ENCODE assay signal across 11 mouse cellular contexts in the genomic region with DNA sequence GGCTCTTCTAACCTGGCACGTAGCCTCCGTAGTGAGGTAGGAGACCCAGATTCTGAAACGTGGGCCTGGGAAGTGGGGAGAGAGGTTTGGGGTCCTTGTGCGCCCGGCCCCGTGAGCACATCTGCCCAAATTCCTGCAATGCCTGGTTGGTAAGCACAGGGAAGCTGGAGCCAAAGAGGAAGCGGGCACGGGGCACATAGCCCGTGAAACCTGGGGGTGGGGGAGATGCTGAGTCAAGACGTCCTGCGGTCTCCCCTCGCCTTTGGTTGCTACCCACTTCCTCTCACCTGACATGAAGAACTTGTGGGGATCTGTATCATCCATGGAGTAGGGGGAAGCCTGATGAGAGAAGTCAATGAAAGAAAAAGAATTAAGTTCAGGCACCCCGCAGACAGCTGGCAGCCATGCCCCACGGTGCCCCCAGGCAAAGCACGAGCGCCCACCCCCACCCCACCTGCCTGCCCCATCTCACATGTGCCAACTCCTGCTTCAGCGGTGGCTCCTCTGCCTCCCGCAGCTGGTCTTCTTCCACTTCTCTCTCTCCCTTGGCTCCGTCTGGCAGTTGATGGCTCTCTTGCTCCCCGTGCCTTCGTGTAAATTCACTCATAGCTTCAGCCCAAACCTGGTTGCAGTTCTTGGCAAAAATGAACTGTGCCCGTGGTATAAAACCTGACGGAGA. TPM values are rescaled to one million over a fixed set of nuclear protein-coding genes. Genes with fewer than 3 reads are reported as not detected.
DNase-seq lines count a peak whose midpoint lies in the region; ATAC-seq lines count a peak whose summit lies in the region.
"Had no signal": no experiment of that assay in that cellular context is flagged by ENCODE, and none has a peak within 500 bp of the region (broad histone marks: within the 10 kb centered on the region; RNA-seq: fewer than 3 reads in every experiment).

No protein-coding gene starts in this region.

- H3K27ac ChIP-seq in limb, embryonic 11.5 days (replicated peaks; ENCODE audit: low read depth, low read length): no peak overlapping the region
- H3K27ac ChIP-seq: stomach, embryonic 15.5 days had no signal

- no peaks in the 10 kb centered on the region; the same call in 1 of the 2 replicates for H3K36me3 ChIP-seq in limb, embryonic 11.5 days (ENCODE audit: control insufficient read depth, insufficient read depth, low read length)

- H3K4me3 ChIP-seq in limb, embryonic 11.5 days (ENCODE audit: low read depth, low read length): peak overlapping the region; percentile 10; the same call in 1 of the 2 replicates
- H3K4me3 ChIP-seq: stomach, embryonic 15.5 days had no signal

- H3K9me3 ChIP-seq in limb, embryonic 11.5 days (ENCODE audit: control insufficient read depth, low read length): no peaks in the 10 kb centered on the region
- H3K9me3 ChIP-seq: stomach, embryonic 15.5 days had no signal

- no peak overlapping the region for H3K9ac ChIP-seq in limb, embryonic 11.5 days (ENCODE audit: low read length)
- H3K9ac ChIP-seq: stomach, embryonic 15.5 days had no signal

- peak overlapping the region; percentile 15; the same call in 1 of the 2 replicates for H3K4me2 ChIP-seq in limb, embryonic 11.5 days (ENCODE audit: low read depth, severe bottlenecking)
- H3K4me2 ChIP-seq: stomach, embryonic 15.5 days had no signal

- peaks cover 4% of the 10 kb centered on the region for H3K4me1 ChIP-seq in limb, embryonic 11.5 days (ENCODE audit: control insufficient read depth, insufficient read depth, low read length)

- no peak for ATAC-seq in limb, embryonic 11.5 days (ENCODE audit: insufficient number of reproducible peaks, low FRiP score, low TSS enrichment, low read depth)

- peak; percentile 18 to 31 for DNase-seq in cerebellum, postnatal 14 days
- DNase-seq in cerebellum, adult 11 months: no peak
- DNase-seq in retina, postnatal 1 day: peak; percentile 19
- no peak for DNase-seq in retina, embryonic 14.5 days (ENCODE audit: low spot score)
- no peak for DNase-seq in limb, embryonic 11.5 days (ENCODE audit: low spot score)
- peak; percentile 82 to 89 for DNase-seq in thymus, postnatal 36 days
- DNase-seq in urinary bladder, postnatal 10 days (ENCODE audit: low spot score): no peak
- no peak for DNase-seq in gastrocnemius, postnatal 4 days (ENCODE audit: low spot score in 2 of 2)
- DNase-seq: liver had no signal

- H3K27me3 ChIP-seq in limb, embryonic 11.5 days (ENCODE audit: control insufficient read depth, insufficient read depth, low read length): peaks cover 51% of the 10 kb centered on the region

- 22% methylated on average over 23 of the region's 23 CpGs for WGBS in limb, embryonic 11.5 days

RNA-seq across cellular contexts. Expression of a gene that starts 1.3 kb away (rescaled TPM):
- 0.14 TPM in 1 of 2 replicates, not detected in the other for polyA plus RNA-seq in limb, embryonic 11.5 days (2014; fragmentation: Nextera tagmentation; extraction: Ambion mirVana)
- under 1 TPM in 1 of 2 experiments, not detected in 1; 0.47 TPM for total RNA-seq in gastrocnemius, postnatal 4 days (2021)

RNA-seq across cellular contexts. Expression of a gene that starts 14.1 kb away (rescaled TPM):
- polyA plus RNA-seq in limb, embryonic 11.5 days (2014; fragmentation: Nextera tagmentation; extraction: Ambion mirVana): 9.8 TPM in 2 replicates
- total RNA-seq in gastrocnemius, postnatal 4 days (2021): 10 to 100 TPM; 39.3 to 40.9 TPM

RNA-seq across cellular contexts. Expression of a gene that starts 26.8 kb away (rescaled TPM):
- polyA plus RNA-seq in limb, embryonic 11.5 days (2014; fragmentation: Nextera tagmentation; extraction: Ambion mirVana): 2.4 and 4.0 TPM in 2 replicates
- under 1 TPM; 0.32 to 0.75 TPM for total RNA-seq in gastrocnemius, postnatal 4 days (2021)

RNA-seq across cellular contexts. Expression of a gene that starts 45.9 kb away (rescaled TPM):
- 3.5 and 4.5 TPM in 2 replicates for polyA plus RNA-seq in limb, embryonic 11.5 days (2014; fragmentation: Nextera tagmentation; extraction: Ambion mirVana)
- 10 to 100 TPM; 58.6 to 63.4 TPM for total RNA-seq in gastrocnemius, postnatal 4 days (2021)

RNA-seq across cellular contexts. Expression of a gene that starts 55.9 kb away (rescaled TPM):
- polyA plus RNA-seq in limb, embryonic 11.5 days (2014; fragmentation: Nextera tagmentation; extraction: Ambion mirVana): not detected in 2 replicates
- not detected for total RNA-seq in gastrocnemius, postnatal 4 days (2021)
- polyA plus RNA-seq: neural tube, embryonic 11.5 days; stomach, embryonic 15.5 days had no signal

Comparison
In these comparisons a context has a peak if more than half of its experiments do, and no peak if none do; other contexts are left out.
1. DNase-seq: peak in cerebellum, postnatal 14 days (2 of 2), retina, postnatal 1 day (single experiment) and thymus, postnatal 36 days (2 of 2); none in cerebellum, adult 11 months (single experiment), retina, embryonic 14.5 days (single experiment), limb, embryonic 11.5 days (single experiment), urinary bladder, postnatal 10 days (single experiment) and gastrocnemius, postnatal 4 days (0 of 2).